Mouse (Mus musculus): ENCODE measurements around the gene Net1. TPM values are rescaled to one million over a fixed set of nuclear protein-coding genes. Genes with fewer than 3 reads are reported as not detected.
"Not testable (repeated sequence)": the region's sequence is repeated elsewhere in the genome, so short reads cannot be mapped to it uniquely, and the experiment has no call there.

Net1 gene
- total and polyA plus RNA-seq, 2 experiments from 2014 or later, result 17.2 to 38.7 TPM

DNA sequence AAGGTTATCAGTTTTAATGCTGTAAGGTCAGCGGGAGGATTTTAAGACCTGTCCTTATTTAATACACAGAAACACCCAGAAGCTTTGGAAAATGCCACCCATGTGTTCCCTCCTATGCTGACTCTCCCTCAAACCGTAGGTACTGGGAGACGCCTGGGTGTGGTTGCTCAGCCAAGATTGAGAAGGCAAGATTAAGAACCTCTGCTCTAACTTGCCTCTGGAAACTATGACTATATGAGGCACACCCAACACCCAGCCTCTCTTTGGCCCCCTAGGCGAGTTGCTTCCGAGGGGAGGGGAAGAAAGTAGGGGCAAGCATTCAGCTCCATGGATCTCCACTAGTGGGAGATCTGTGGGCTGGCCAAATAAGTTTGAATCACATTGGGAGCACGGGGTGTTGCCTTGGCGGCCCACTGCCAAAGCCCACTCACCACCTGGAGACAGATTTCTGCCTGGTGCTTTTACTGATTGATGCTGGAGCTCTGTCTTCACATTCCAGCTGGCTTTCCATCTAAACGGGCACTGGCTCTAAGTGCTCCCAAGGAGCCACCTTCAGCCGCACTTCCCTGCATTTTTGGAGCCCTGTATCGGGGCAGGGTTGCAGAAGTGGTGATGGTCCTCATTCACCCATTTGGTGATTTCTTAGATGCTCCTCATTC lies 55.0 kb downstream of the Net1 start:
- H3K27me3 ChIP-seq (ENCODE audit: control insufficient read depth, insufficient read depth, low read length), result no peaks in the 10 kb centered on the region
- no peak overlapping the region for H3K4me3 ChIP-seq (ENCODE audit: low read depth, low read length)
- no peak overlapping the region for H3K9ac ChIP-seq (replicated peaks; ENCODE audit: low read depth, low read length)
- DNase-seq (ENCODE audit: low spot score) (no peak), ATAC-seq (ENCODE audit: insufficient read depth, low read depth) (no peak)
- no peaks in the 10 kb centered on the region for H3K36me3 ChIP-seq (replicated peaks; ENCODE audit: control insufficient read depth, insufficient read depth, low read length)
- no peaks in the 10 kb centered on the region for H3K4me1 ChIP-seq (ENCODE audit: control insufficient read depth, insufficient read depth)
- no peaks in the 10 kb centered on the region for H3K9me3 ChIP-seq (replicated peaks; ENCODE audit: control insufficient read depth, low read length)
- 78% methylated on average over 10 of the region's 10 CpGs for WGBS
- no peak for TF ChIP-seq EP300 (IDR thresholded peaks at IDR 0.05; ENCODE audit: low read depth)
- TF ChIP-seq CTCF (IDR thresholded peaks at IDR 0.05; ENCODE audit: low read depth), result no peak
- H3K4me2 ChIP-seq (ENCODE audit: low read depth, low read length), result no peak overlapping the region
- H3K27ac ChIP-seq (ENCODE audit: low read depth), result no peak overlapping the region

DNA sequence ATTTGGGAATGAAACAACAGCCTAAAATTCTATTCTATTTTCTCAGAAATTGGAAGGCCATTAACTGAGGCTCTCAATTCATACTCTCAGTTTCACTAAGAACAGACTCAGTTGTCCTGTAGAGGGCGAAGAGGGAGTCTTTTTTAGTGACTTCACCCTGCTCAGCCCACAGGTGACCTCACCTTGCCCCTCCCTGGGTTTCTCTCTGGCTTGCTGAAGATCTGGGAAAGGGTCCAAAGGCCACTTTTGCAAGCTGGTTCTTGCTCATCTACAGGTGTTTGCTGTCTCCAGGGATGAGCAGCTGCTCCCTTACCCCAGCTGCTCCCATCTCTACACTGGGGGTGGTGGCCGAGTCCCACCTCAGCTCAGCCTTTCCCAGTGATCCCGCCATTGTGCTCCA lies 55.7 kb downstream of the Net1 start:
- H3K4me1 ChIP-seq (ENCODE audit: control insufficient read depth, insufficient read depth), result no peaks in the 10 kb centered on the region
- no peak overlapping the region for H3K9ac ChIP-seq (replicated peaks; ENCODE audit: low read depth, low read length)
- no peaks in the 10 kb centered on the region for H3K36me3 ChIP-seq (replicated peaks; ENCODE audit: control insufficient read depth, insufficient read depth, low read length)
- WGBS, result 79% methylated on average over 3 of the region's 3 CpGs
- H3K4me3 ChIP-seq (ENCODE audit: low read depth, low read length), result no peak overlapping the region
- H3K27me3 ChIP-seq (ENCODE audit: control insufficient read depth, insufficient read depth, low read length), result no peaks in the 10 kb centered on the region
- TF ChIP-seq CTCF (IDR thresholded peaks at IDR 0.05; ENCODE audit: low read depth) (no peak), EP300 (IDR thresholded peaks at IDR 0.05; ENCODE audit: low read depth) (no peak)
- no peak for ATAC-seq (ENCODE audit: insufficient read depth, low read depth)
- H3K4me2 ChIP-seq (ENCODE audit: low read depth, low read length), result no peak overlapping the region
- no peaks in the 10 kb centered on the region for H3K9me3 ChIP-seq (replicated peaks; ENCODE audit: control insufficient read depth, low read length)
- no peak overlapping the region for H3K27ac ChIP-seq (ENCODE audit: low read depth)
- DNase-seq (ENCODE audit: low spot score), result no peak

DNA sequence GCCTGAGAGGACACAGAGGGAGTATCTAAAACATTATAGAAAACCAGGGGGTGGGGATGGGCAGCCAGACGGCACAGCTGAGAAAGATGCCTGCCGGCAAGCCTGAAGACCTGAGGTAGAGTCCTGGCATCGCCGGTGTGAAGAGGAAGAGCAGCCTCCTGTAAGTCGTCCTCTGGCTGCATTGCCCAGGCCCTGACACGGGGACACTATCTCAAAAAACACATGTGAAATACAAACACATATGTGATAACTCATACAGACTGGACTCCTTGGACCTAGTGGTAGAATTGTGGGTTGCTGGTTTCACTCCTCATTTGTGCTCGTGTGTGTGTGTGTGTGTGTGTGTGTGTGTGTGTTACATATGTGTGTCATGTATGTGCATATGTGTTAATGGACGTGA lies 56.8 kb downstream of the Net1 start:
- 73% methylated on average over 8 of the region's 8 CpGs for WGBS
- Histone ChIP-seq H3K27me3 (ENCODE audit: control insufficient read depth, insufficient read depth, low read length) (no peaks in the 10 kb centered on the region), H3K36me3 (replicated peaks; ENCODE audit: control insufficient read depth, insufficient read depth, low read length) (no peaks in the 10 kb centered on the region), H3K4me1 (ENCODE audit: control insufficient read depth, insufficient read depth) (0 out of 2 replicates have a peak, but pooled peaks cover 7% of the 10 kb centered on the region), H3K9ac (replicated peaks; ENCODE audit: low read depth, low read length) (no peak overlapping the region), H3K27ac (ENCODE audit: low read depth) (no peak overlapping the region), H3K9me3 (replicated peaks; ENCODE audit: control insufficient read depth, low read length) (no peaks in the 10 kb centered on the region), H3K4me2 (ENCODE audit: low read depth, low read length) (no peak overlapping the region), H3K4me3 (ENCODE audit: low read depth, low read length) (no peak overlapping the region)
- TF ChIP-seq EP300 (IDR thresholded peaks at IDR 0.05; ENCODE audit: low read depth) (no peak), CTCF (IDR thresholded peaks at IDR 0.05; ENCODE audit: low read depth) (no peak)
- ATAC-seq (ENCODE audit: insufficient read depth, low read depth) (no peak), DNase-seq (ENCODE audit: low spot score) (no peak)

DNA sequence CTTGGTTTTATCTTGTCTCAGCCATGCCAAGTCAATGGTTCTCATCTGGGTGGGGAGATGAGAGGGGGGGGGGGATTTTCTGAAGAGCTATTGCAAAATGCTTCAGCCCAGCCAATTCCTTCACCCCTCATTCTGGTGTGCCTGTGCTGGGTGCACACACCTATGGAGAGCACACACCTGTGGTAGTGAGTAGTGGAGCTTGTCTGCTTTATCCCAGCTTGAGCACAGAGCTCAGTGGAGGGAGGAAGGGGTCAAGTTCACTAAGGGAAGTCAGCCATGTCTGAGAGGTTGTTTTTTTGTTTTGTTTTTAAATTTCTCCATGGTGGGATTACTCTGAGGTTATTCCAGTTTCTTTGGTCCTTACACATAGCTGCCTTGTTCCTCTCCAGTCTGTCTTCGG lies 61.8 kb downstream of the Net1 start:
- H3K4me2 ChIP-seq (ENCODE audit: low read depth, low read length), result no peak overlapping the region
- 84% methylated on average over 1 of the region's 1 CpGs for WGBS
- H3K36me3 ChIP-seq (replicated peaks; ENCODE audit: control insufficient read depth, insufficient read depth, low read length), result no peaks in the 10 kb centered on the region
- H3K4me3 ChIP-seq (ENCODE audit: low read depth, low read length), result no peak overlapping the region
- H3K27ac ChIP-seq (ENCODE audit: low read depth), result no peak overlapping the region
- H3K4me1 ChIP-seq (ENCODE audit: control insufficient read depth, insufficient read depth), result 0 out of 2 replicates have a peak, but pooled peaks cover 7% of the 10 kb centered on the region
- TF ChIP-seq EP300 (IDR thresholded peaks at IDR 0.05; ENCODE audit: low read depth) (no peak), CTCF (IDR thresholded peaks at IDR 0.05; ENCODE audit: low read depth) (no peak)
- no peaks in the 10 kb centered on the region for H3K27me3 ChIP-seq (ENCODE audit: control insufficient read depth, insufficient read depth, low read length)
- no peak overlapping the region for H3K9ac ChIP-seq (replicated peaks; ENCODE audit: low read depth, low read length)
- no peaks in the 10 kb centered on the region for H3K9me3 ChIP-seq (replicated peaks; ENCODE audit: control insufficient read depth, low read length)
- ATAC-seq (ENCODE audit: insufficient read depth, low read depth), result no peak
- no peak for DNase-seq (ENCODE audit: low spot score)

DNA sequence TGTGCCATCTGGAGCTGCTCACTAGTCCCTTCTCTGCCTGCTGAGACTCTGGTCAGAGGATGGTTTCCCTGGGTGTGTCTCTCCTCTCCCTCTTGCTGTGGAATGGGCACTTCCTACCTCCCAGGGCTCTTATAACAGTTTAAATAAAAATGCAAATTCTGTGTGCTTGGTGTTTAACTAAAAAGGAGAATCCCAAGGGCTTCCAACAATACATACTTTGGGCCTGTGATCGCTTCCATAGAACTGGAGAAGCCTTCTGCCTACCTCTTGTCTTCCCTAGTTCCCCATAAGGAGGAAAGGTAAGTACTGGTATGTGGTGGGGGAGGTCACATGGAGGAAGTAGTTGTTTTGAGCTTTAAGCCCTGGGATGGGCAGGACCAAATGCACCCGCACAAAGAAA lies 63.2 kb downstream of the Net1 start:
- TF ChIP-seq CTCF (IDR thresholded peaks at IDR 0.05; ENCODE audit: low read depth) (no peak), EP300 (IDR thresholded peaks at IDR 0.05; ENCODE audit: low read depth) (no peak)
- 82% methylated on average over 2 of the region's 2 CpGs for WGBS
- no peaks in the 10 kb centered on the region for H3K9me3 ChIP-seq (replicated peaks; ENCODE audit: control insufficient read depth, low read length)

DNA sequence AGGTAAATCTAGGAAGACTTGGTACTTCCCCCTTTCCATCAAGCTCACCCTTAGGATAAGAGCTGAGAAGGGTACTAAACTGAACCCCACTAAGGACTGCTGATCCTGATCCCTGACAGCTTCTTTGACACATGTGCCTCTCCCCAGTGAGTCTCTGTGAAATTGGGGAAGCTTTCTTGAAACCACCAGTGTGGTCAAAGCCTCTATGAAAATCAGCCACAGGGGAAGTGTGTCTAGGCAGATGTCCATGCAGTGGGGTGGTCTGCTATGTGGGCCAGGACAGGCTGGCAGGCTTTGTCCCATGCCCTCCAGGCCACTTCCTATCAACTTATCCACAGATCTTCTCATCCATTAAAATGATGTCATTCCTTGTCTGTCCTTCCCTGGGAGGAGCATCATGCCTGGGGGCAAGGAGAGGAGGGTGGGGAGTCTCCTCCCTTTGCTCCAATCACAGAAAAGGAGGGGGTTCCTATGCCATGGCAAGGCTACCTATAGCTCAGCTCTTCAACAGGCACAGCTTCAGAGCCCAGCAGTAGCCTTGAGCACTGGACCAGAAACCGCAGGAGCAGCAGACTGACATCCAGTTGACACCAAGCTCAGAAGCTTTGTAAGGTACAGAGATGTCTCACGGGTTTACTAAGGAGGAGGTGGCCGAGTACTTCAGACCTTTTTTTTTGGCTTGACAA lies 64.2 kb downstream of the Net1 start, which contains the start of gene Calm5:
Calm5 (plus strand) TSS at position 526 of the 686 bp plus-strand sequence.
- not testable (repeated sequence) for H3K9me3 ChIP-seq (replicated peaks; ENCODE audit: control insufficient read depth, low read length); ATAC-seq (ENCODE audit: insufficient read depth, low read depth); H3K4me1 ChIP-seq (ENCODE audit: control insufficient read depth, insufficient read depth); H3K4me2 ChIP-seq (ENCODE audit: low read depth, low read length); H3K27me3 ChIP-seq (ENCODE audit: control insufficient read depth, insufficient read depth, low read length); DNase-seq (ENCODE audit: low spot score); H3K9ac ChIP-seq (replicated peaks; ENCODE audit: low read depth, low read length); H3K27ac ChIP-seq (ENCODE audit: low read depth); H3K4me3 ChIP-seq (ENCODE audit: low read depth, low read length); H3K36me3 ChIP-seq (replicated peaks; ENCODE audit: control insufficient read depth, insufficient read depth, low read length)
- 72% methylated on average over 3 of the region's 3 CpGs for WGBS

More for the DNA sequence above, 63.2 kb downstream of the Net1 start:
- DNase-seq (ENCODE audit: low spot score) (no peak), ATAC-seq (ENCODE audit: insufficient read depth, low read depth) (no peak)
- Histone ChIP-seq H3K9ac (replicated peaks; ENCODE audit: low read depth, low read length) (no peak overlapping the region), H3K4me1 (ENCODE audit: control insufficient read depth, insufficient read depth) (0 out of 2 replicates have a peak, but pooled peaks cover 7% of the 10 kb centered on the region), H3K4me3 (ENCODE audit: low read depth, low read length) (no peak overlapping the region), H3K27ac (ENCODE audit: low read depth) (no peak overlapping the region), H3K36me3 (replicated peaks; ENCODE audit: control insufficient read depth, insufficient read depth, low read length) (no peaks in the 10 kb centered on the region), H3K4me2 (ENCODE audit: low read depth, low read length) (no peak overlapping the region), H3K27me3 (ENCODE audit: control insufficient read depth, insufficient read depth, low read length) (no peaks in the 10 kb centered on the region)

Data from heart, postnatal 0 days (tissue).